Mouse (Mus musculus): Measurements from ENCODE around the gene Hrct1.

Hrct1 gene

GRCm38 (mm10) chr4:43771626-43772025 lies 44.6 kb downstream of the Hrct1 start:
- no peak for DNase-seq (ENCODE audit: low spot score)

DNA sequence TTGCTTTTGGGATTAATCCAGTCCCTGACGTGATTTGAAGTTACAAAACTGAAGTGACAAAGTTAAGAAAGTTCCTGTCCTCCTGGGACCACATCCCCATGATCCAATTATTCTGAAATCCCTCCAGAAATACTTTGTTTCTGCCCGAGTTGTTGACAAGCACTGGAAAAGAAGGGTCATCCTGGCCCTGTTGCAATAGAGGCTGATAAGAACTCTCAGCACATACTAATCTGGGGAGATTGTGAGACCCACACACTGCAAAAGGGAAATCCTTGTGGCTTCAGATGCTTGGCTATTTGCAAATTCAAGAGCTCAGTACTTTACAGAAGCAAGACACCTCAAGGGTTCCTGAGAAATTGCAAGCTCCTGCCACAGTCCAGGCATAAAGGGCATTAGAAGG lies 45.3 kb downstream of the Hrct1 start:
- no peak for DNase-seq (ENCODE audit: low spot score)
